Mouse (Mus musculus) bone marrow macrophage, adult 2 months (primary cell): ENCODE data around the gene Xrcc6.

Experiments used
- CTCF ChIP-seq: IDR thresholded peaks from 2 replicates; pipeline ENCODE4 v1.5.1; 2012; ENCODE audit warnings: low read depth, mild to moderate bottlenecking, low read length, moderate library complexity
- POLR2A ChIP-seq: IDR thresholded peaks from 2 replicates; pipeline ENCODE4 v1.6.1; 2012; ENCODE audit warnings: mild to moderate bottlenecking, low read depth, low read length, borderline replicate concordance

- TF ChIP-seq POLR2A (no peak), CTCF (no peak)
Measured at GRCm38 (mm10) chr15:82004257-82004656, 16.6 kb downstream of the Xrcc6 start.
